Mouse (Mus musculus) forelimb bud, embryonic 11.5 days (tissue): ENCODE results near the gene Bend3.

ENCODE experiments used
- DNase-seq: peaks from one replicate; pipeline ENCODE4 v3.0.0-alpha.2; 2012; ENCODE audit warnings: low read depth, low spot score

The Bend3 gene

DNA sequence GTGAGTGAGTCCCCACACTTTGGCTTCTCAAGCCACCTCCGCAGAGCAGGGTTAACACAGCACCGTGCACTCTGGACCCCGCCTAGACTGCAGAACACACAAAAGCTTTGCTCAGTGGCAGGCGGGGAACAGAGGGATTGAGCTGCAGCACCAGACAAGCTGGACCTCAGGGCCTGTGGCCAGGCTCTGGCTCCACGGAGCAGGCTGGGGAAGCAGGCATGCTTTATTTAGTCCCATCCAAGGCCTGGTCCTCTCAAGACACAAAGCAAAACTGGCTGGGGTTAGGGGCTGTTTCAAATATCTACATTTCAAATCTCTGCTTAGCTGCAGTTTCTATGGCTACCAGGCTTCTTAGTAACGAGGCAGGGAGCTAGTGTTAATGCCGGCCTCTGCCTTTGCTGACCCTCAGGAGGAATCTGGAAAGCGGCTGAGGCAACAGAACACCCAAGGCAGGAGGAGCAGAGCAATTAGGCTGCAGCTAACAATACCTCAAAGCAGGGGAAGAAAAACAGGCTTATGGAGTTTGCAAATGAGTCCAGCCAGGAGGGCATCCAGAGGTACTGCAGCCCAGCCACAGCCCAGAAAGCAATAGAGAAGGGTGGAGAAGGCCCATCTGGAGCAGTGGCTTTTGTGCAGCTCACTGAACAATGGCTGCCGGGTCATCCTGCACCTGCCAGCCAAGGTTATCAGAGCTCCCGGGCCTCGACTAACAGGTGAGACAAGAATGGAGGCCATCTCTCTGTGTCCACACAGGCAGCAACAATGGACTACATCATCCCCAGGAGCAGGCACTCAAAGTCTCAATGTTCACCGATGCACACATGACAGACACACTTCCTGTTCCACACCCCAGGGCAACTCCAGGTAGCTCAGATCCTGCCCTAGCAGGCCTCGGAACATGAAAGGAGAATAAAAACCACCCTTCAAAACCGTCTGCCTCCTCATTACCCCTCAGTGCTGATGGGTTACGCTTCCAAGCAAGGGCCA lies 48.9 kb downstream of the Bend3 start:
- DNase-seq, result no peak

GRCm38 (mm10) chr10:43534382-43534781 lies 55.8 kb downstream of the Bend3 start:
- no peak for DNase-seq

DNA sequence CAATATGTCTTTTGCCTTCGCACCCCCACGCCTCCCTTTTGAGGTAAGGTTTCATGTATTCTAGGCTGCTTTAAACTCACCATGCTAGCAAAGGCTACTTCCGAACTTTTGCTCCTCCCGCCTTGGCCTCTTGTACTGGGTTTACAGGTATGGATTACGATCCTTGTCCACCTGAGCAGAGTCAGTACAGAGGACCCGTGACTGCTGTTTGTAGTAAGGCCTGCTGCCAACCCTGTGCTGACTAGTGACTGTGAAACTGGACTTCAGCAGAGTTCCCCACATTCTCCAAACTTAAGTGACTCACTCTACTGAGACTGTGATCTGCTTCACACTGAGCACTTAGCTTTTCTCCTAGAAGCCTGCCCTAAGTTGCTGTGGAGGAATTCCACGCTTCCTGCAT lies 59.0 kb downstream of the Bend3 start:
- DNase-seq, result no peak

GRCm38 (mm10) chr10:43538831-43539230 lies 60.2 kb downstream of the Bend3 start:
- DNase-seq, result no peak

GRCm38 (mm10) chr10:43539746-43540310 lies 61.2 kb downstream of the Bend3 start:
- no peak for DNase-seq

DNA sequence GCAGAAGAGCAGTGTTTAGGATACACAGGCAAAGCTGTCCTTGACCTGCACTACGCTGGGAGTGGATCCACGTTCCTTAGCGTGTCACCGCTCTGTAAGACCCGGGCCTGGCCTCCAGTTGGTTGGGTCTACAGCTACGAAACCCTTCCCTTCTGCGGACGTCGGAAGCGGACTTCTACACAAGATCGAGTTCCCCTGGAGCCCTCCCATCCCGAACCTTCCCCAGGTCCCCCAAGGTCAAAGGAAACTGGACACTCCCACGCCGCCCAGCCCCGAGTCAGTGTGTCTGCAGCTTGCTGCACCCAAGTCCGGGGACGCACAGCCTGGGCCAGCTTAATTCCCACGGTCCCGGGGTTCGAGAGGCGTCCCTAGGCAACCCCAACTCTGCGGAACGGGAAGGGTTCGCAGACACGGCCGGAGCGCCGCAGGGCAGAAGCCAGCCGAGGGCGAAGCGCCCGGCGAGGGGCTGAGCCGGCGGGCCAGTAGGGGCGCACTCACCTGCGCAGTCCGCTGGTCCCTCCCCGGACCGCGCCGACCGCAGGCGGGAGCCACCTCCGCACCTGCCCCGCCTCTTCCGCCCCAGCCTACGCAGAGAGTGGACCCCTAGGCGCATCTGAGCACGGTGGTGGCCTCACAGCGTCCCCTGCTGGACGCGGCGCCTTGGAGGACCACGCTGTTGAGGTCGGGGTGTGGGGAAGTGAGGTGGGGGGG lies 62.0 kb downstream of the Bend3 start, which contains the start of gene 1700021F05Rik:
Gene 1700021F05Rik (minus strand): TSS at position 553 of the 711 bp plus-strand sequence.
- DNase-seq, result peak; percentile 97

DNA sequence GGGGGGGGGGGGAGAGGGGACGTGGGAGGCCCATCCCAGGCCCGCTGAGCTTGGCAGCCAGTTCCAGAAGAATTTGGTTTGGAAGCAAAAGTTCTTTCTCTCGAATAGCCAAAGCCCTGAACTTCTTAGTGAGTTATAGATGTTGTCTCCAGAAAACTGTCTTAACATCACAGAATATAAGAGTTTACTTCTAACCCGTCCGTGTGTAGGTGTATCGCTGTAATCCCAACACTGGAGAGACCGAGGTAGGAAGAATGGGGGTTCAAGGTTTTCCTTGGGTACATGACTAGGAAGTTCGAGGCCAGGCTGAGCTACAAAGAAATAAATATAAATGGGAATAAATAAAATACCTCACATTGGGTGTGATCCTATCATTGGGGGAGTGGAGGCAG lies 62.5 kb downstream of the Bend3 start:
- DNase-seq, result no peak

- no peak for DNase-seq
Observed at GRCm38 (mm10) chr10:43549411-43549810, 70.8 kb downstream of the Bend3 start.

DNA sequence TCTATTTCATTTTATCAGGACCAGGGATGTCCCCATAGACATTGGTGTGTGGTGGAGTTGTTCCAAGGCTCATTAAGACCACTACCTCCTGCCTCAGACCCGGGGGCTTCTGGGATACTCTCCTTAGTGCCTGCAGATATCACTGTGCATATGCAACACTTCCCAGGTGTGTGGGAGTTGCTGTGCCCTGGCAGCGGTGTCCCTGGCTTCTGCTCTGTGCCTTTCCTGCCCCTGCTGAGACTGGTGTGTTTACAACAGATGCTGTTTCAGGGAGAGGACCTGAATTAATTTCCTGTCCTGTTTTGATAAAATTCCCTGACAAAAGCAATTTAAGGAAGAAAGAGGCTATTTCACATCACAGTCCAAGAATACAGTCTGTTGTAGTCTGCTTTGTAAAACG lies 72.3 kb downstream of the Bend3 start:
- no peak for DNase-seq

- no peak for DNase-seq
Observed at GRCm38 (mm10) chr10:43551388-43551787, 72.8 kb downstream of the Bend3 start.

DNA sequence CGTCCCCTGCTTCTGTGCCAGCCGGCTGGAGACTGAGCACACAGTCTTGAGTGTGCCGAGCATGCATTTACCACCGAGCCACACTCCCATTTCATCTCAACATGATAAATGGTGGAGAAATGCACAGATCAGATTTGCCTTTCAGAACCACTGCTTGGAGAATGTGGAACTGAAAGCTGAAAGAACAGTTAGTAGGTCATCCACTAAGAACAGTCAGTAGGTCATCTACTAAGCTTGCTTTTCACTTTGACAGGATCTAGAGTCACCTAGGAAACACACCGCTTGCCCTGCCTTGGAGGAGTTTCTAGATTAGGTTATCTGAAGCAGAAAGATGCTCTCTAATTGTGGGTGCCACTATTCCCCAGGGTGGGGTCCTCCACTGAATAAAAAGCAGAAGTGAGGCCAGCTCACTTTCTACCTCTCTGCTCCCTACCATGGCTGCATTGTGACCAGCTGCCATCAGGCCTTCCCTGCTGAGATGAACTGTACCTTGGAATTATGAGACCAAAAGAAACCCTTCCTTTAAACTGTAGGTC lies 79.1 kb downstream of the Bend3 start:
- DNase-seq, result no peak

- DNase-seq, result no peak
Observed at GRCm38 (mm10) chr10:43559313-43559712, 80.7 kb downstream of the Bend3 start.

DNA sequence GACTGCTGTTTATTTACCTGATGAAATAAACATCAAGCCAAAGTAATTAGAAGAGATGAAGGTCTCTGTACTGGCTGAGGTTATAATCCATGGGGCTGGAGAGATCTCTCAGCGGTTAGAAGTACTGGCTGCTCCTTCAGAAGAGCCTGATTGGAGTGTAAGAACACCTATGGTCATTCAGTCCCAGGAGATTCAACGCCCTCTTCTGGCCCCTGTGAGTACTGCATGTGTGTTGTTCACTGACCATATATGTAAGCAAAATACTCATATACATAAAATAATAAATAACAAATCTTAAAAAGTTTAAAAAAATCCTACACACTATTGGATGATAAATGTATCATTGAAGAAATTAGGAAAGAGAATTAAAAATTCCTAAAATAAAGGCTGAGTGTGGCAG lies 82.1 kb downstream of the Bend3 start:
- no peak for DNase-seq

DNA sequence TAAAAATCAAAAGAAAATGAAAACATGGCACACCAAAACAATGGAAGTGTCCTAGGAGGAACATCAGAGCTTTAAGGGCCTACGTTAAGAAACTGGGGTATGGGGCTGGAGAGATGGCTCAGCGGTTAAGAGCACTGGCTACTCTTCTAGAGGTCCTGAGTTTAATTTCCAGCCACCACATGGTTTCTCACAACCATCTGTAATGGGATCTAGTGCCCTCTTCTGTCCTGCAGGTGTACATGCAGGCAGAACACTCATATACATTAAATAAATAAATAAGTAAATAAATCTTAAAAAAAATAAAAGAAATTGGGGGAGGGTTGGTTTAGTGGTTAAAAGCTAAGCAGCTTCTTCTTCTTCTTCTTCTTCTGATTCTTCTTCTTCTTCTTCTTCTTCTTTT lies 82.7 kb downstream of the Bend3 start:
- no peak for DNase-seq
